8 mouse cellular contexts compared by ENCODE assay signal in genomic region chr14:47364742-47365449, GRCm38 (mm10). TPM values are rescaled to one million over a fixed set of nuclear protein-coding genes. Genes with fewer than 3 reads are reported as not detected.
DNase-seq lines count a peak whose midpoint lies in the region; ATAC-seq lines count a peak whose summit lies in the region.

No protein-coding gene starts in this region.

- peak overlapping the region; percentile 14 for H3K4me3 ChIP-seq in erythroblast, embryonic 14.5 days (replicated peaks)
- no peak overlapping the region for H3K4me3 ChIP-seq in forebrain, embryonic 12.5 days (replicated peaks)
- H3K4me3 ChIP-seq in intestine, embryonic 16.5 days (ENCODE audit: low read length), result 0 out of 2 replicates have a peak overlapping the region, but pooled peaks have one; percentile 3
- peak overlapping the region; percentile 77 for H3K4me3 ChIP-seq in megakaryocyte, embryonic 14.5 days (replicated peaks)

- H3K27ac ChIP-seq in forebrain, embryonic 12.5 days, result no peak overlapping the region
- H3K27ac ChIP-seq in intestine, embryonic 16.5 days (ENCODE audit: low read length), result peak overlapping the region; percentile 87

- H3K4me1 ChIP-seq in erythroblast, embryonic 14.5 days (ENCODE audit: control insufficient read depth), result peaks cover 24% of the 10 kb centered on the region
- peaks cover 12% of the 10 kb centered on the region for H3K4me1 ChIP-seq in forebrain, embryonic 12.5 days
- H3K4me1 ChIP-seq in intestine, embryonic 16.5 days (ENCODE audit: control insufficient read depth, insufficient read depth, low read length), result peaks cover 23% of the 10 kb centered on the region
- peaks cover 71% of the 10 kb centered on the region for H3K4me1 ChIP-seq in megakaryocyte, embryonic 14.5 days

- H3K4me2 ChIP-seq in forebrain, embryonic 12.5 days, result peak overlapping the region; percentile 19; the same call in 1 of the 2 replicates
- H3K4me2 ChIP-seq in intestine, embryonic 16.5 days (ENCODE audit: low read depth, low read length), result peak overlapping the region; percentile 21; the same call in 1 of the 2 replicates

- H3K9ac ChIP-seq in forebrain, embryonic 12.5 days, result no peak overlapping the region
- 0 out of 2 replicates have a peak overlapping the region, but pooled peaks have one; percentile 31 for H3K9ac ChIP-seq in intestine, embryonic 16.5 days (ENCODE audit: low read depth, low read length)

- no peaks in the 10 kb centered on the region for H3K36me3 ChIP-seq in erythroblast, embryonic 14.5 days (ENCODE audit: control insufficient read depth)
- H3K36me3 ChIP-seq in forebrain, embryonic 12.5 days (replicated peaks), result no peaks in the 10 kb centered on the region
- H3K36me3 ChIP-seq in intestine, embryonic 16.5 days (ENCODE audit: control insufficient read depth, insufficient read depth, low read length), result no peaks in the 10 kb centered on the region
- no peaks in the 10 kb centered on the region for H3K36me3 ChIP-seq in megakaryocyte, embryonic 14.5 days (replicated peaks; ENCODE audit: low read length)

- 42% methylated on average over 21 of the region's 21 CpGs for WGBS in forebrain, embryonic 12.5 days
- 28% methylated on average over 21 of the region's 21 CpGs for WGBS in intestine, embryonic 16.5 days

- no peaks in the 10 kb centered on the region for H3K9me3 ChIP-seq in erythroblast, embryonic 14.5 days (ENCODE audit: control insufficient read depth, low read length)
- no peaks in the 10 kb centered on the region for H3K9me3 ChIP-seq in forebrain, embryonic 12.5 days
- H3K9me3 ChIP-seq in intestine, embryonic 16.5 days (ENCODE audit: control insufficient read depth, low read length), result no peaks in the 10 kb centered on the region
- no peaks in the 10 kb centered on the region for H3K9me3 ChIP-seq in megakaryocyte, embryonic 14.5 days

- DNase-seq in ES-CJ7 (ENCODE audit: low read depth, low spot score), result peak; percentile 91
- DNase-seq in urinary bladder, postnatal 25 days (ENCODE audit: low spot score), result peak; percentile 41
- no peak for DNase-seq in layer of hippocampus, postnatal 14 days (ENCODE audit: low spot score in 2 of 2)

- H3K27me3 ChIP-seq in erythroblast, embryonic 14.5 days (ENCODE audit: control insufficient read depth), result peaks cover 2% of the 10 kb centered on the region
- H3K27me3 ChIP-seq in forebrain, embryonic 12.5 days, result no peaks in the 10 kb centered on the region
- H3K27me3 ChIP-seq in intestine, embryonic 16.5 days (replicated peaks; ENCODE audit: control insufficient read depth, insufficient read depth, low read length), result no peaks in the 10 kb centered on the region
- peaks cover 2% of the 10 kb centered on the region for H3K27me3 ChIP-seq in megakaryocyte, embryonic 14.5 days (replicated peaks)

- no peak for ATAC-seq in erythroblast, adult 5-6 weeks (replicated peaks; ENCODE audit: low FRiP score, poor library complexity, severe bottlenecking)
- no peak for ATAC-seq in forebrain, embryonic 12.5 days (ENCODE audit: low FRiP score)
- ATAC-seq in intestine, embryonic 16.5 days, result peak; percentile 93

RNA-seq across cellular contexts. Expression of gene Lgals3, which starts 2.7 kb away (rescaled TPM):
- polyA plus RNA-seq in erythroblast, embryonic 14.5 days (2012), result 1.9 and 3.3 TPM in 2 replicates
- 100 and 159 TPM in 2 replicates for total RNA-seq in erythroblast, adult 5-6 weeks (2015; ENCODE audit: low replicate concordance)
- total RNA-seq in erythroblast, adult 5-6 weeks (2017; ENCODE audit: low replicate concordance), result 45.4 and 53.7 TPM in 2 replicates
- polyA plus RNA-seq in forebrain, embryonic 12.5 days (2016; fragmentation: Nextera tagmentation; extraction: Ambion mirVana), result 0.37 and 0.56 TPM in 2 replicates
- 43.7 and 49.5 TPM in 2 replicates for polyA plus RNA-seq in intestine, embryonic 16.5 days (2015; fragmentation: Nextera tagmentation; extraction: Ambion mirVana)
- 566 and 781 TPM in 2 replicates for polyA plus RNA-seq in megakaryocyte, embryonic 14.5 days (2012; ENCODE audit: insufficient read depth, low replicate concordance)
- 1 to 10 TPM; 1.1 to 2.4 TPM for total RNA-seq in layer of hippocampus, postnatal 14 days (2021)

RNA-seq across cellular contexts. Expression of gene Dlgap5, which starts 53.3 kb away (rescaled TPM):
- polyA plus RNA-seq in erythroblast, embryonic 14.5 days (2012), result 2.1 and 4.9 TPM in 2 replicates
- 42.8 and 49.2 TPM in 2 replicates for total RNA-seq in erythroblast, adult 5-6 weeks (2015; ENCODE audit: low replicate concordance)
- 64.0 and 79.3 TPM in 2 replicates for total RNA-seq in erythroblast, adult 5-6 weeks (2017; ENCODE audit: low replicate concordance)
- polyA plus RNA-seq in forebrain, embryonic 12.5 days (2016; fragmentation: Nextera tagmentation; extraction: Ambion mirVana), result 63.1 and 63.6 TPM in 2 replicates
- polyA plus RNA-seq in intestine, embryonic 16.5 days (2015; fragmentation: Nextera tagmentation; extraction: Ambion mirVana), result 29.5 and 33.9 TPM in 2 replicates
- polyA plus RNA-seq in megakaryocyte, embryonic 14.5 days (2012; ENCODE audit: insufficient read depth, low replicate concordance), result 4.1 and 11.0 TPM in 2 replicates
- total RNA-seq in layer of hippocampus, postnatal 14 days (2021), result 1 to 10 TPM; 1.6 to 1.7 TPM

Comparison
In these comparisons a context has a peak if more than half of its experiments do, and no peak if none do; other contexts are left out.
1. DNase-seq: peak in ES-CJ7 (single experiment) and urinary bladder, postnatal 25 days (single experiment); none in layer of hippocampus, postnatal 14 days (0 of 2).
2. RNA of gene Lgals3, which starts 2.7 kb away (polyA plus RNA-seq): 566 to 781 TPM in megakaryocyte, embryonic 14.5 days and 43.7 to 49.5 TPM in intestine, embryonic 16.5 days; 1.9 to 3.3 TPM in erythroblast, embryonic 14.5 days and 0.37 to 0.56 TPM in forebrain, embryonic 12.5 days; every median in the first group is over 10 times any median in the second.